Mouse (Mus musculus) right cerebral cortex, adult 18-20 months (tissue): ENCODE results near the gene Trappc1.
"Not testable (repeated sequence)": the region's sequence is repeated elsewhere in the genome, so short reads cannot be mapped to it uniquely, and the experiment has no call there.

Experiments used
- DNase-seq: peaks from one replicate; pipeline ENCODE4 v3.0.0; 2022; ENCODE audit warnings: mixed read lengths

The Trappc1 gene

DNA sequence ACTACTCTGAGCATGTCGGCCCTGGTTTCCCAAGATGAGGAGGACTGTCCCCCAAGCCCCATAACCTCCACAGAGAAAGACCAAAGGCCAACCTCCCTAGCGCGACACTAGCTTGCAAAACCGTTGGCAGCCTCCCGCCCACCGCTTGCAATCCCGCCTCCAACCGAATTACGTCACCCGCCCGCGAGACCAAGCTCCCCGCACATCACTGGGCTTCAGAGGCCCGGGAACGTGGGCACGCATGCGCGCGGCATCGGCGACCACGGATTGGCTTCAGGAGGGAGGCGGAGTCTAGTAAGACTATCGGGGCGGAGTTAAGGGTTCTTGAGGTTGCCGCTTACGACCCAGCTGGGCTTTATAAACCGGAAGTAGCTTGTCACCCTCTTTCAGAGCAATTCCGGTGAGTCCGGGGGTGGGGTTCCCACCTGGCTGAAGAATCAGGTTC lies at the start of gene Trappc1, which contains the start of gene Cntrob:
TSS of gene Trappc1 (plus strand) at position 314 of the 445 bp plus-strand sequence.
TSS of gene Cntrob (minus strand) at position 109 of the 445 bp plus-strand sequence.
- peak; percentile 99 for DNase-seq

DNA sequence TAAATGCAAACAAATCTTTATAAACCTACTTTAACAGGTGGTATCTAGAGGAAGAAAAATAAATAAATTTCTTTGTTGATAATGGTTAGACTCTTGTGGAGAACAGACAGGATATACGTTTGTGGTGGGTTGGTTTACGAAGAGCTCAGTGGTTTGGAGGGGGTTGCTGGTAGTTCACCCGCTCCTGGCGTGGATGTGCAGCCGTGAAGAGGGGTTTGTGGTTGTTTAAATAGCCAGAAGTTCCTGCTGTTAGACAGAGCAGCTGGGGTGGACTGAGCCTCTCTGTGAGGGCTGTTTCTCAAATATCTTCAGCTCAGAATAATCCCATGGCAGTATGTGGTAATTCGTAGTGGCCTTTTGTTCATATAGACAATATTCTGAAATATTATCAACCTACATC lies 48.1 kb upstream of the Trappc1 start:
- DNase-seq, result no peak

DNA sequence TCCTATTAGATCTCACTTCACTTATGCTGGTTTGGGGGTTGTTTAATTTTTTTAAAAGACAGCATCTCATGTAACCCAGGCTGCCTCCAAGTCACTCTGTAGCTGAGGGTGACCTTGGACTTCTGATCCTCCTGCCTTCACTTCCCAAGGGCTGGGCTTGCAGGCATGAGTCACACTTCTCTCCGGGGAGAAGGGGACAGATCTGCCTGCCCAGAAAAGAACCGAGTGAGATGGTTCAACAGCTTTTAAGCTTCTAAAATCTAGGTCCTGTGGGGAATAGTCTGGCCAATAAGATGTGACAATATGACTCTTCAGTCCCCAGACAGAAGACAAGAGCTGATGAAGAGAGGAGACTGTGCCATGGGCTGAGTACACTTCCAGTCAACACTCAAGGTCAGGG lies 47.7 kb upstream of the Trappc1 start:
- no peak for DNase-seq

DNA sequence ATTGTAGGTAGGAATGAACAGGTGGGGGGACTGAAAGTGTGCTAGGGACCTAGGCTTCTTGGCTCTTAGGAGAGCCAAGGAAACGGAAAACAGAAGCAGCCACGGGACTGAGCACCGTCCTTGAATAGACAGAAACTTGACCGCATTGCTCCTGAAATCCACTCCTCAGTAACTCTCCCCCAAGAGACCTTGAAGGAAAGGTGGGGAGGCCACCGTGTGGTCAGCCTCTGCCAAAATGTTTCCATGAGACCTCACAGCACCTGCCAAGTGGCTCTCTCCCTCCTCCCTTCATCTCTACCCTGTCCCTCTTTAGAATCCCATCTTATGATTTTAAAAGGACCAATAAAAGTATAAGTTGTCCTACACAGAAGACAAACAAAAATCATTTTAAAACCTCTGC lies 46.5 kb upstream of the Trappc1 start:
- DNase-seq, result no peak

DNA sequence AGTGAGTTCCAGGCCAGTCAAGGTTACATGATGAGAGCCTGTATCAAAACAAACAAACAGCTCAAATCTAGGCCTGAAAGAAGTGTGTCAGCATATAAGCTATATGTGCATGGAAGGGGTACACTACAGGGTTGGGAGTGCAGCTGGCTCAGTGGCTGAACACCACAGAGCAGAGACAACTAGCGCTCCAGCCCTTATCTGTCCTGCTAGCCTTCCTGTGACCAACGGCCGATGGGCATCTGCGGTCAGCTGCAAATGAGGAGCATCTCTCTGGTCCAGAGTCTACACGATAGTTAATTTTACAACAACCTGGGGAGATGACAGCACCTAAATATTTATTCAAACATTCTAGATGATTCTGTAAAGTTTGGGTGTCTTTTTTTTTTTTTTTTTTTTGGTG lies 32.7 kb upstream of the Trappc1 start:
- DNase-seq, result no peak

DNA sequence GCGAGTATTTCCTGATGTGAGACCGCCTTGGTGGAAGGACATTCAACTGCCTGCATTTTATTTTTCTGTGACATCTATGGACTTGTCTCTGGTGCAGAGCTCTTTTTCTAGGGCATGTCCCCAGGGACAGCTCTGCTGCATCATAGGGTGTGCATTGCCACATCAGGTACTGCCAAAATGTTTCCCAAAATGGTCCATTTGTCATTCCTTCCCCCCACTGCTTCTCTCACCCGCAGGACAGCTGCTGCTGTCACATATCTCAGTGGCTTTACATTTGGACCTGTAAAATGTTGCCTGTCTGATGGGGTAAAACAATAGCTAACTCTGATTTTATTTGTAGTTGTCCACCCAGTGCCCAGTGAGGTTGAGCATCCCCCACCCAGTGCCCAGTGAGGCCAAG lies 28.5 kb upstream of the Trappc1 start:
- DNase-seq, result peak; percentile 29

DNA sequence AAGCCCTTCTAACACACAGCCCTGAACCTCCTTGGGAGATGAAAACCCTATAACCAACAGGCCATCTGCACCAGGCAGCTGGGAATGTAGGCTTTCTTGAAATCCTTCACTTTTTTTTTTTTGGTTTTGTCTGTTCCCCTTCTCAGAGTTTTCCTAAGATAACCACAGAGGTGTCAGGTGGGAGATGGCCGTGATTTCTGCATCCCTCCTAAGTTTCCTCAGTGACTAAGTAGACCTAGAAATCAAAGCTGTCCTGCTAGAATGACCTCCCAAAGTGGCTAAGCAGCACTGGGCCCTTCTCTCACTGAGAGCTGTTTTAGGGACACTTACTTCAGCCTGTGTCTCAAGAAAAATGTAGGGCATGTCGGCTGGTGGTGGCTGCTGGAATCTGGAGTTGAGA lies 26.0 kb upstream of the Trappc1 start:
- DNase-seq, result peak; percentile 21

DNA sequence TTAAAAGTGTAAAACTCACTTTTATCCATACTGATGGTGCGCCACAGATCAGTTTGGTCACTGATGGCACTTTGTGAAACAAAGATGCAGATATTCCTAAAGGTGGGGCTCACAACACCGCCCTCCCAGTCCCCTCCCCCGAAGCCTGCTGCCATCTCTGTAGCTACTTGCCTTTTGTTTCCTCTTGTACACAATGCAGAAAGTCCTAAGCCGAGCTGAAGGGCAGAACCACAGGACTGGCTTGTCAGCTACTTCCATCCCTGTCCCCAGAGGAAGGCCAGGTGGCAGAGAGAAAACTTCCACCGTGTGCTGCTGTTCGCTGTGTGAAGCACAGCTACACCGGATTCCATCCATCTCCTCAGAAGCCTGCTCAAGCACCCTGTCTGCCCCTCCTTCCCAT lies 25.5 kb upstream of the Trappc1 start:
- no peak for DNase-seq

DNA sequence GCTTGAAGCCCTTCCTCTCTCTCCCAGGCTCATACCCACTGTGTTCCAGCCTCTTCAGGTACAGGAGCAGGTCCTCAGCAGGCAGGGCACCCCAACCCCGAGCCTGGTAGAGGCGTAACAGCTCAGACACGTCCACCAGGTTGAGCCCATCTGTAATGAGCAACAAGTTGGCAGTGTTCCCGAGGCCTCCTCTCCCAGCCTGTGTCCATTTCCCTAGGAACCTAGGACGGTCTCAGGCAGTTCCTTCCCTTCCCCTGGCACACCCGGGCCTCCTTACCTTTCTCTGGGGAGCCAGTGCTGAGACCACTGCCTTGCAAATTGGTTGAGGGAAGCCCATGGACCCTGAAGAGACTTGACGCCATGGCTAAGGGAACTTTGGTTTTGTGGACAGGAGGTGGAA lies 21.0 kb upstream of the Trappc1 start:
- DNase-seq, result no peak

DNA sequence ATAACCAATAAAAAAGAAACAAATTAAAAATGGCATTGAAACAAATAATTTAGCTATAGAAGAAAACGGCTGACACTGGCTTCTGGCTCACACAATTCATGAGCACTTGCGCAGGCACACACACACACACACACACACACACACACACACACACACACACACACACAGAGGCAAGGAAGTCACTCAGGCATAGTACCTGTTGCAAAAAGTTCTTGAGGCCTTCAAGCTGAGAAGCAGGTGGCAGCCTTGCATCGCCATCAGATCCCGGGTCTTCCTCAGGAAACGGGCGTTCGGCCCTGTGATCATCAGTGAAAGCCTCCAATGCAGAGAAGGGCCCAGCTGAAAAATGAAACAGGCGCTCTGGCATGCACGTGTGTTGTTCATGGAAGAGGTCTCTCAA lies 18.5 kb upstream of the Trappc1 start:
- DNase-seq, result no peak

DNA sequence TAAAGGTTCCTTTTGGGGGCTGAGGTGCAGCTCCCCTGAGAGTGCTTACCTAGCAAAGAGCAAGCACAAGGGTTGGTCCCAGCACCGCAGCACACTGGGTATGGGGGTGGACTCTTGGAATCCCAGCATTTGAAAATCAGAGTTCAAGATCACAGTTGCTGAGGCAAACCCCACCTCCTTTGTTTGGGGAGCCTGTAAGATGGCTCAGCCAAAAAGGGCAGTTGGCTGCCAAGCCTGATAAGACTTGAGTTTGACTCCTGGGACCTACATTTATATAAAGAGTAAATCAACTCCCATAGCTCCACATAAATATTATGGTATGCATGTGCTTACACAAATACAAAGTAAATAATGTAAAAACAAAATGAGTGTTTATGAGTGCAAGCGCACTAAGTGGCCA lies 17.7 kb upstream of the Trappc1 start:
- DNase-seq, result no peak

DNA sequence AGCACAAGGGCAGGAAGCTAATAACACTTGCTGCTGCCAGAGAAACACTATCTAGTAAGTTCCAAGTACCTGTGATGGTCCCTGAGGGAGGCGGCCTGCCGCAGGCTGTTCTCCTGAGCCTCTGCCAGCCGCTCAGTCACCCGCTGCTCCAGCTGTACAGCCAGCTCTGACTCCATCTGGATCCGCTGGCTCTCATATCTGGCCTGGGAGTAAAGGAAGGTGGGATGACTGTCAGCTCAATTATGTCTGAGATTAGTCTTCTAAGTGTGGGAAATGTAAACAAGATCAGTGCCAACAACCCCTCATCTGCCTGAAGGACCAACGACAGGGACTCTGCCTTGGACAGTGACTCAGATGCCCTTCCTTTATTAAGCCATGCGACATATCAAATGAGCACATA lies 12.5 kb upstream of the Trappc1 start:
- no peak for DNase-seq

DNA sequence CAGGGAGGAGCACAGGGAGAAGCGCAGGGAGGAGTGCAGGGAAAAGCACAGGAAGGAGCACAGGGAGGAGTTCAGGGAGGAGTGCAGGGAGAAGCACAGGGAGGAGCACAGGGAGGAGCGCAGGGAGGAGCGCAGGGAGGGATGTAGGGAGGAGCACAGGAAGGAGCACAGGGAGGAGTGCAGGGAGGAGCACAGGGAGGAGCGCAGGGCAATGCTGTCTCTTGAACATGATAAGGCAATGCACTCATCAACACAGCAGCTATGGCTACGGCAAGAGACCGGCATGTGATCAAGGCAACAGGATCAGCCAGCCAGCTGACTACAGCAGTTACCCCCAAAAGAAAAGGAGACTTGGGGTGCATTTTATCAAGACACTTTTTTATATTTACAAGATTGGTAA lies 7.4 kb upstream of the Trappc1 start:
- no peak for DNase-seq

DNA sequence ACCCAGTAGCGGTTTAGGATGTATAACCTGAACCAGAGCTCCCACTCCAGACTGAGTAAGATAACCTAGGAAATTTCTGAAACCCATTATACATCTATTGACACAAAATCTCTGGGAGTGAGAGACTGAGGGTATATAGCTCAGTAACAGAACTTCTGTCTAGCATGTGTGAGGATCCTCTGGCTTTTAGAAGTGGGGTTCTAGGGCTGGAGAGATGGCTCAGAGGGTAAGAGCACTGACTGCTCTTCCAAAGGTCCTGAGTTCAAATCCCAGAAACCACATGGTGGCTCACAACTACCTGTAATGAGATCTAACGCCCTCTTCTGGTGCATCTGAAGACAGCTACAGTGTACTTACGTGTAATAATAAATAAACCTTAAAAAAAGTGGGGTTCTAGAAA lies 5.8 kb upstream of the Trappc1 start:
- DNase-seq, result not testable (repeated sequence)

DNA sequence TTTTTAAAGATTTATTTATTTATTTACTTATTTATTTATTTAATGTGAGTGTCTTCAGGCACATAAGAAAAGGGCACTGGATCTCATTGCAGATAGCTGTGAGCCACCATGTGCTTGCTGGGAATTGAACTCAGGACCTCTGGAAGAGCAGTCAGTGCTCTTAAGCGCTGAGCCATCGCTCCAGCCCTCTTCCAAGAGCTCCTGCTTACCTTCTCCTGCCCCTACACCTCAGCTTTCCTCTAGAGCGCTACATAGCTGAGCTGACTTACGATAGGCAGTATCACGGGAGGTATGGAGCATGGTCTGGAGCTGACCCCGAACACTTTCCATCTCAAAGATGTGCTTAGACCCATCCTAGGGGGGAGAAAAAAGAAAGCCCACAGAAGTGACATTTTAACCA lies 2.2 kb upstream of the Trappc1 start:
- no peak for DNase-seq

DNA sequence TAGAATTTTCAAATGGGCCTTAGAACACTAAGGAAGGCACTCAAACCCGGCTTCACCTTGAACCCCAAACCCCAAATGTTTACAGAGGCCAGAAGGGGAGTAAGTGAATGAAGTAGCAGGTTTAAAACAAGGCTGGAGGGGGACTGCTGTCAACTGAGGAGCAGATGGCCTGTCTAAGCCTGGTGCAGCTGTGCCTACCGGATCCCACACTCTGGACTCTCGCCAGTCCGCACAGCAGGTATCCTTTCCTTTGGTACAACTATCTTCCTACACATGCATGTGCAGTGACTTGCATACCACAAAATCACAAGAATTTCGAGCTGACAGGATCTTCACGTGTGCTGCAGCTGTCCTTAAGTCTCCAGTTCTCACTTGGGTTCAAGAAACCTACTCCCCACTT lies 1.8 kb upstream of the Trappc1 start:
- peak; percentile 56 for DNase-seq

DNA sequence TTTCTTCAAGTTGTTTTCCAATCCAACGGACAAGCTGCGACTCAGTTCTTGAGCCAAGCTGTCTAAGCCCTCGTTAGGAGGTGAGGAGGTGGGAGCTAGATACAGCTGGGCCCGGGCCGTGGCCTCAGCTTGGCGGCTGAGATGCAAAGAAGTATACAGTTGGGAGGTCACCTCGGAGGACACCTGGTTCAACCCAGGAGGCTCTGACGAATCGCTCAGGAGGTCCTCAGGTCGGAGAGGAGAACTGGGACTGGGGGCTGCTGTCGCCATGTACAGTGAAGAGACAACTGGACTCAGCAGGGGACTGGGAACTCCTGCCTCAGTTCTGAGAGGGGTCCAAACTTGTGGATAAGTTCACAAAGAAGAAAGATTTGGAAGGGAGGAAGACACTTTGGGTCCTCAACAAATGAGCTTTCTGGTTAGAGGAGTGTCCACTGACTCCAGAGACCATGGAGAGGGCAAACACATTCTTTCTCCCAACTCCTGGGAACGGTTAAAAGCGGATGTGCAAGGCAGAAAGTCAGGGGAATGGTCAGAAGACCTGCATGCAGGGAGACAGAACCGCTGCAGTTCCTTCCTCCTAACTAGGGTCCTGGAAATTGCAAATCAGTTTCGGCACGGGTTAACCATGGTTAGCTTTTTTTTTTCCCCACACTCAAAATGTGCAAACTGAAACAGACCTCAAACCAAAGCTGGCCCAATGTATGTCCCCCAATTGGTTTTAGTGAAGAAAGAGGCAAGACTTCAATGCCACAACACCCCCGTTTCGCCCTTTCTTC lies 898 bp upstream of the Trappc1 start:
- DNase-seq, result no peak

DNA sequence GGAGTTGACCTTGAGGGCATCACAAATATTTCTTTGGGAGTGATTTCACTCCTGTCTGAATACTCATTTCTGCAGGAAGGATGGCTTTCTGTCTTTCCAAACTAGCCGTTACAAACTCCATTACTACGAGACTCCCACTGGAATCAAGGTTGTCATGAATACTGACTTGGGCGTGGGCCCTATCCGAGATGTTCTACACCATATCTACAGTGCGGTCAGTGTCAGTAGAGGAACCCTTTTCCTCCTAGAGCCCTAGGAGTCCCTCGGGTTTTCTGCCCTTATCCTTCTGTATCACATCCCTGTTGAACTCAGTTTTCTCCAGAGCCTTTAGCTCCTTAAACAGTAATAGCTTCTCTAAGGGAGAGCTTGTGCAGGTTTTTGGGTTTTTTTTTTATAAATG lies 969 bp downstream of the Trappc1 start:
- DNase-seq, result no peak

DNA sequence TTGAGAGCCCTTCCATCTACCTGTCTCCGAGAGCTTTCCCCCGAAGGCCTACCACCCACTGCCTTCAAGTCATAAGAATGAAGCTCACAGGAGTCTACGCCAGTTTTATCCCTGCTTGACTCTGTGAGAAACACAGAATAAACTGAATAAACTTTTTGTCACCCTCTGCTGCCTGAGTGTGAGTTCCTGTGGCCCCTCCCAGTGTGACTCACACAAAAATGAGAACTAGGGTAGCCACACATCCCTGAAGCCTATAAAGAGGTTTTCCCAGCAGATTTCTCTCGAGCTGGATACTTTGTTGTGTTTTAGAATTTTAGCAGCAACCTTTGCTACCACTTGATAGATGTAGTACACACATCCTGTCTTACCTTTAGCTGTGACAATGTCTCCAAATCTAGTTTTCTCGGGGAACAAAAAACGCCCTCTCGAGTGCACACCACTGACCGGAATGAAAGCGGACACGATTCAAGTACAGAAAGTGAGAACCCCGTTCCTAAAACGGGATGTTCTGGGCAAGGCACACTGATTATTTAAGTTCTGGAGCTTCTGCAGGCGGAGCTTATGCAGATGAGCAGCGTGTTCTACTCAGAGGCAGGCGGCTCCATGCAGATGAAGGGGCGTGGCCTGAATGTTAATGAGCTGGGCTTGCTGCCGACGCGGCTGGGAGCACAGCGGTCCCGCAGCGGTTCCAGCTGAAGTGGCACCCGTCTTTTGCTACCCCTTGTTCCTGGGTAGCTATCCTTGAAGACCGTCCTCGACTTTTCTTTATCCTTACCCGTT lies 2.0 kb downstream of the Trappc1 start, which contains the start of gene Kcnab3:
TSS of gene Kcnab3 (plus strand) at position 631 of the 780 bp plus-strand sequence.
- peak; percentile 89 for DNase-seq

DNA sequence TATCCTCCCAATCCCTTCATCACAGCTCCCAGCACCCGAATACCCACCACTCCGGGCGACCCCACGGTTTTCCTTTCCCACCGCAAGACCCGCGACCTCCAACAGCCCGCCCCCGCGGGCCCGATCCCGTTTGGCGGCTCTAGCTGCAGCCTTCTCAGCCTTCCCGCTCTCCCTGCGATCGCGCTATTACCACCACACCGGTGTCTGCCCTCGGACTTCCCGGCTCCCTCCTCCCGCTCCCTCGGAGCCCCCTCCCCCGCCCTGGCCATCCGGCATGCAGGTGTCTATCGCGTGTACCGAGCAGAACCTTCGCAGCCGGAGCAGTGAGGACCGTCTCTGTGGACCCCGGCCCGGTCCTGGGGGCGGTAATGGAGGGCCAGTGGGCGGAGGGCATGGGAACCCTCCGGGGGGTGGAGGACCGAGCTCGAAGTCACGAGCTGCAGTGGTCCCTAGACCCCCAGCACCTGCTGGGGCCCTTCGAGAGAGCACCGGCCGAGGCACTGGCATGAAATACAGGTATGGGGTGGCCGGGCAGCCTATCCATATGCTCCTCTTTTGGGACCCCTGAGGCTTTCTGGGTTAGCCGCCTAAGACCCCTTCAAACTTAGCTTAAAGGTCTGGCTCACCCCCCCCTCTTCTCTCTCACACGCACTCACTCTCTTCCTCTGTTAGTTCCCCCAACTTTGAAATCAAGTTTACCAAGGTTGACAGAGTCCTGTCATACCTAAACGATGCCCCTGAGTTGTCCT lies 2.8 kb downstream of the Trappc1 start:
- DNase-seq, result no peak

DNA sequence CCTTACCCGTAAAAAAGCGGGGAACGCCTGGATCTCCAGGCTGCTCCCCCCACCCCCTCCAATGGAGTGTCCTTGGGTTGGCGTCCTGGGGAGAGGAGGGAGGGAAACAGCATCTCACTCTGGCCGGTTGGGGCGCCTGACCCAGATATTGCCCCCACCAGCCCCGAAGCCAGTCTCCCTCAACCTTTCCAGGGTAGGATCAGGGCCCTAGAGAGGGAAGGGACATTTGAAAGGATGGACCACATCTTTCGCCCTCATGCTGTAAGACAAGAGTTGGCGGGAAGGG lies 3.3 kb downstream of the Trappc1 start:
- no peak for DNase-seq

DNA sequence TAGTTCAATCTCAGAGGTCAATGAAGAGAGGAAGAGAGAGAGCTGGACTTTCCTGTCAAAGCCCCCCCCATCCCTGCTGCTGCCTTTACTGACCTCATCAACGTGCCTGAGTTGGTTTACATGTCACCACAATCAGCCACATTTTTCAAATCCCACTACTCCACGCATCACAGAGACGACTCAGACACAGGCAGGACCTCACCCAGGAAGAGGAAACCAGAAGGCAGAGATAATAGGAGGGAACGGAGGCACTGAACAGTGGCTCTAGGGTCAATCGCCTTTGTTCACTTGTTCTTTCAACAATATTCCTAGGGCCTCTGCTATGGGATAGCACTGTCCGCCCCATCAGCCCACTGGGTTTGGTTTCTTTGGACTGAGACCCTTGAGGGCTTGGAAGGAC lies 3.9 kb downstream of the Trappc1 start:
- DNase-seq, result no peak

DNA sequence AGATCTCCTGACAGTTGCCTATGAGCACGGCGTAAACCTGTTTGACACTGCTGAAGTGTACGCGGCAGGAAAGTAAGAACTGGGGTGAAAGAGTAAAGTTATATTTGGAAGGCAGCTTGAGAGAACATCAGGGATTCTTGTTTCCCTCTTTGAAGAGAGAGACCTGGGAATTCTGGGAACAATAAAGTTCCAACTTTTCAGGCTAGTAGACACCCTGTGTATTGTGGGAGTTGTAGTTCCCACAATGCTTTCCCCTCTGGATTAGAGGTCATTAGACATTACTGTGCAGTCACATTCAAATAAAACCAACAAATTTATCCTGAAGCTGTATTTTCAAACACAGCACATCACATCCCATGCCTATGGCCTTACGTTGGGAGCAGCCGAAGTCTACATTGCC lies 4.7 kb downstream of the Trappc1 start:
- DNase-seq, result no peak

DNA sequence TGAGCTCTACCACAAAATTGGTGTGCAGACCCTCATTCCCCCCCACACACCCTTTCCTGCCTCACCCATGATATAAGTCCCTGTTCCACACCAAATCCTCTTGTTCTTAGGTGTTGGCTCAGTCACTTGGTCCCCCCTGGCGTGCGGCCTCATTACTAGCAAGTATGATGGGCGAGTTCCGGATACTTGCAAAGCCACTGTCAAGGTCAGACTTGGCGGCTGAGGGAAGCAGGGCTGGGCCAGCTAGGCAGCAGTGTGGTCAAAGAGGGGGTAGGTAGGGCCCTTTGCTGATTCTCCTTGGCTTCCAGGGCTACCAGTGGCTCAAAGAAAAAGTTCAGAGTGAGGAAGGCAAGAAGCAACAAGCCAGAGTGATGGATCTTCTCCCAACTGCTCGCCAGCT lies 7.4 kb downstream of the Trappc1 start:
- no peak for DNase-seq
